Mouse (Mus musculus): ENCODE results near the gene Snrnp25.
"Not testable (repeated sequence)": the region's sequence is repeated elsewhere in the genome, so short reads cannot be mapped to it uniquely, and the experiment has no call there.

Gene Snrnp25

GRCm38 (mm10) chr11:32195867-32196540 lies 9.2 kb upstream of the Snrnp25 start:
- no peak for DNase-seq

GRCm38 (mm10) chr11:32196727-32197126 lies 8.5 kb upstream of the Snrnp25 start:
- no peak for DNase-seq

- no peak for DNase-seq
Observed at GRCm38 (mm10) chr11:32197766-32198165, 7.4 kb upstream of the Snrnp25 start.

- DNase-seq, result no peak
Observed at GRCm38 (mm10) chr11:32198256-32198955, 6.8 kb upstream of the Snrnp25 start.

DNA sequence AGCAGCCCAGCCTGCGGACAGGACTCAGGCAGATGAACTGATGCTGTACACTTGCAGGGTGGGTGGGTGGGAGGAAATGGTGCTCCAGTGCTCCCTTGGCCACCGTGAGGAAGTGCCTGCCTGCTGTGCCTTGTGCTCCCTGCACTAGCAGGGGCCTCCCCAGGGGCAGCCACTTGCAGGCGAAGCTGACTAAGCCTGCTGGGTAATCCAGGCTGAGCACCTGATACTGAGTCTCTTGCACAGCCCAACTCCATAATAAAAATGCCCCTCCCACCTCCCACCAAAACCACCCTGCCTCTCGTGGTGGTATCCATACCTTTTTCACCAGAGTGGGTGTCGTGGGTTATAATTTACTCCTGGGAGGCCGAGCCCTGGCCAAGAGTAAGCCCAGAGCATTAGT lies 6.0 kb upstream of the Snrnp25 start:
- no peak for DNase-seq

DNA sequence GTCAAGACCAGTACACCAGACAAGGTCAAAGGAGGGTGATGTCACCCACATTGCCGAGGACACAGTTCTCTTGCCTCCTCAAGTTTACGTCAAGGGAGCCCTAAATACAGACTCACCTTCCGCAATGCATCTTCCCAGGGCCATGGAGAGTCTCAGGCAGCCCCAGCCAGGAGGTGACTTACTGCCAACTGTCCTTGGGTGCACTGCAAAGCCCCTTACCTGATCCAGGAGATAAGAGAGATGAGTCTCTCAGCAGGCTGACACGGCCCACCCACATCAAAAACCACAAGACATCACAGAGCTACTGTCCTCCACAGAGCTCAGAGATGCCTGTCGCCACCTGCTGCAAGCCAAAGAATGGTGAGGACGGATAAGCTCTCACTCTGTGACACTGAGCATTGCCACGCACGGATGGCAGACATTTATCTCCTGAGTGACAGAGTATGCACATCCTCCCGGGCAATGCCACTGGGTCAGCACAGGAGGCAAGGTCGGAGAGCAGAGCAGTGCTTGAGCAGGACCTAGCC lies 5.1 kb upstream of the Snrnp25 start, which contains the start of gene Il9r:
TSS of gene Il9r (minus strand) at position 205 of the 527 bp plus-strand sequence.
- DNase-seq, result no peak

- not testable (repeated sequence) for DNase-seq
Observed at GRCm38 (mm10) chr11:32200992-32201391, 4.2 kb upstream of the Snrnp25 start.

GRCm38 (mm10) chr11:32201922-32202685 lies 3.1 kb upstream of the Snrnp25 start:
- DNase-seq, result no peak

DNA sequence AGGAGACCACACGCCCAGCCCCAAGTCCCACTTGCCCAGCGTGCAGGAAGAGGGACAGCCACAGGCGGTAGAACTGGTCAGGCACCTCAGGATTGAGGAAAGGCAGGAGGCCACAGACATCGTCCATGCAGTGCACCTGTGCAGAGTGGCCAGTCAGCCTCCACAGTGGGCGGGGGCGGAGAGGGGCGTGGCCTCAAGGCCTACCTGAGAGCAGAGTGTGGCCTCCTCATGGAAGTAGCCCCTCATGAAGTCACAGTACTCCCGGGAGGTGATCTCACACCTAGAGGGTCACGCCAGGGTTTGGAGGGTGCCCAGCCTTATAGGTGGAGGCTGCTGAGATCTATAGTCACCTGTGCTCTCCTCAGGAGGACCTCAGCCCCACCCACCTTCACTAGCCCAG lies 5.4 kb downstream of the Snrnp25 start:
- no peak for DNase-seq

DNA sequence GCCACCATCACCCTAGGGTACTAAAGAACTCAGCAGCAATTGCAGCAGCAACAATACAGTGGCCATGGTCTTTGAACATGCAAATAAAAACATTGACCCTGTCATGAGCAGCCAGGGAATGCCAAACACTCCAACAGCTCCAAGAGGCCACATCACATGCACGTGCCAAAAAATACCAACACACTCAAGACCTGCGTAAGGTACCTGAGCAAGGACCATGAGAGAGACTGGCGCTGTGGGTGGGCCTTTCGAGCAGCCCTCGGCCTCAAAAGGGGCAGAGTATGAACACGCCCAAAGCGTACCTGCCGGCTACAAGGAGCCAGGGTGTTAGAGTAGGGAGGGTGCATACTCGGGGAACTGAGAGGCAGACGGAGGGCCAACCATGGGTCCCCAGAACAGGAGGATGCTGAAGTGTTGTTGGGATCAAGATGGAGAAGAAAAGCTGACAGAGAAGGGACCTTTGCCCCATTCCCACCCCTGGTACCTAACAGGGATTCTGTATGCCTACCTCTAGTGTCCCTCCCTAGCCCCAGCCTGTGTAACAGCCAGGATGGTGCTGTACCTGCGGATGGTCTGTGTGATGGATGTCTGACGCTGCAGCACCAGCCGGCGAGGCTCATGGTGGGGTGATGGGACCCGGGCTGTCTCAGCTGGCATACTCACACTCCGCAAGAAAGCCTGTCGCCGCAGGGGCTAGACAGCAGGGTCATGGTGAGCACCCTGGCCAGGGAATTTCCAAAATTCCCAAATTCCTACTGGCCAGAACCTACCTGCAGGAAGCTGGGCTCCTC lies 10.4 kb downstream of the Snrnp25 start:
- DNase-seq, result no peak

GRCm38 (mm10) chr11:32216851-32217250 lies 11.6 kb downstream of the Snrnp25 start:
- no peak for DNase-seq

- DNase-seq, result peak; percentile 61
Observed at GRCm38 (mm10) chr11:32218501-32219050, 13.4 kb downstream of the Snrnp25 start.

DNA sequence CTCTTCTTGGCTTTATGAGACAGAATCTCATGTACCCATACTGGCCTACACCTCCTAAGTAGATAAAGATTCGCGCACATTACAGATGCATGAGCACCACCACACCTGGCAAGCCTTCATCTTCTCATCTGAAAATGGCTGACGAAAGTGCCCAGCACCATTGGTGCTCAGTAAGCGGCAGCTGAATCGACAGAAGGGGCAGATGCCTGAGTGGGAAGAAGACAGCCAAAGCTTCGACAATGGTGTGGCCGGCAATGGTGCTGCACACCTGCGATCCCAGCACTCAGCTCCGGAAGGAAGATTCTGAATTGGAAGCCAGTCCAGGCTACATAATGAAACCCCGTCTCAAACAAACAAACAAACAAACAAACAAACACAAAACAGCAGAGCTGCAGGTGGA lies 14.1 kb downstream of the Snrnp25 start:
- DNase-seq, result peak; percentile 73

DNA sequence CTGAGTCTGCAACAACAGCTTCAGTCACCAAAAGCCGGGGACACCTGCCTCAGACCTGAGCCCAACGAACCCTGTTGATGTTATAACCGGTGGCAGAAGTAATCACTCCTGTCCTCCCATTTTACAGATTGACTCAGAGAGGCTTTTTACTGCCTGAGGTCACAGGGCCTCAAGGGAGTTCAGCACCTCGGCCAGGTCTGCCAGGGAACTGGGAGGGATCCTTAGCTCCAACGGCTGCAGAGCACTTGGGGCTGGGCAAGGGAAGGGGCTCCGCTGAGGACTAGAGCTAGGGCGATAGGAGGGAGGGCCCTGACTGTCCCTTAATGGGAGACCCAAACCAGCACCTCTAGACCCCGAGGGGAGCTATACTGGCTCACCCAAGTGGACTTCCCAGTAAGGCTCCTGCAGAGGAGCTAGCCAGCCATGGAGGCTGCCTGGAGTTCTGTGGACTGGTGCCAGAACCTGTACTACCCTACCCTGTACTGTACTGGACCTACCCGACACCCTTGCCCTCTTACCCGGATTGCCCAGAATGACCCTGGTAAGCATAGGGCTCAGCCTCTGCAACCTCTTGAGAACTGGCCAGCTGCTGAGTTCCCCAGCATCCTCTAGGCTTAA lies 15.5 kb downstream of the Snrnp25 start:
- no peak for DNase-seq

- DNase-seq, result no peak
Observed at GRCm38 (mm10) chr11:32221225-32221950, 16.2 kb downstream of the Snrnp25 start.

DNA sequence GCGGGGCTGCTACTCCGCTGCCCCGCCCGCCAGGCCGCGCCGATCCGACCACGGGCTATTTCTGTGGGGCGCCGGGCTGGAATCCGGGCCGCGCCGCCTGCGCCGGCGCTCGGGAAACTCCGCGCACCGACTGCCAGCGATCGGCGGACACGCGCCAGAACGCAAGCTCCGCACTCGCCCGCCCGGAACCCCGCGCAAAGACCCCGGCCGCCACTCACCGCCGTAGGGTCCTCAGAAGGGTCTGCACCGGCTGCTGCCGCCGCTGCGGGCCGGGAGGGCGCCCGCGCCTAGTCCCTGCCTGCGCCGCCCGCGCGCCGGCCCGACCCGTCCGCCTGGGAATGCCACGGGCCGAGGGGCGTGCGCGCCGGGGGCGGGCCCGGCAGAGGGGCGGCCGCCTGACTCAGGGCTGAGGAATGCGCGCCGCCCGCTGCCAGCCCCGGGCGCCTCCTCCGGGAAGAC lies 16.8 kb downstream of the Snrnp25 start, which contains the start of gene Rhbdf1:
TSS of gene Rhbdf1 (minus strand) at position 350 of the 459 bp plus-strand sequence.
- no peak for DNase-seq

- no peak for DNase-seq
Observed at GRCm38 (mm10) chr11:32222570-32223194, 17.5 kb downstream of the Snrnp25 start.

- DNase-seq, result no peak
Observed at GRCm38 (mm10) chr11:32223297-32223967, 18.2 kb downstream of the Snrnp25 start.

DNA sequence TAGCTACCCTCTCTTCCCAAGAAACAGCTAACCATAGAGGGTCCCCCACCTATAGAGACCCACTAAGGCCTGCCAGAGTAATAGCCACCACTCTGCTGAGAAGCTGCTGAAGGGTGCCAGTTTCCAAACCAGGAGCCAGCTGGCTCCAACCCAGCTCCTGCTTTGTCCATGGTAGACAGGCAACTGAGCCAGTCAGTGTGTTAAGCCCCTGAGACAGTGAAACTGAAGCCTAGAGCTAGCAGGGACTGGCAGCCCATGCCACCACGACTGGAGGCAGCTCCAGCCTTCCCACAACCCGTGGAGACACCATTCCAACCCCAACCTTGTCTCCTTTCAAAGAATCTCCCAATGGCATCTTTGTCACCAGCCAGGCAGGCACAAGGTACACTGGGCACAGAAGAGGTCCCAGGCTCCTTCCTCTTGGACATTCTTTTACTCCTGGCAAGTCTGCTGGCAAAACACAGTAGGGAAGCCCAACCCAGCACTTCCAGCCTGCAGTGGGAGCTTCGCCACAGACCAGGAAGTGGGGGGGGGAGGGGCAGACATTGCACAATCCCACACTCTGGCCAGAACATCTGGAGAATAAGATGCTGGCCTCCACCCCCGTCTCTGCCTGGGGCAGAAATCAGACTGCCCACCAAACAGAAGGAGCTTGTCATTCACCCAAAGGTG lies 19.4 kb downstream of the Snrnp25 start:
- DNase-seq, result peak; percentile 67
